Mouse (Mus musculus): ENCODE data around the gene Ntrk2.

GRCm38 (mm10) chr13:58930161-58930560 is 123.8 kb downstream of the Ntrk2 start:
- TF ChIP-seq CTCF (IDR thresholded peaks at IDR 0.05; ENCODE audit: low read depth, low read length), result no peak
- TF ChIP-seq POLR2AphosphoS5 (IDR thresholded peaks at IDR 0.05; ENCODE audit: insufficient replicate concordance, low read depth, low read length), result no peak
- no peak for TF ChIP-seq GATA1 (IDR thresholded peaks at IDR 0.05; ENCODE audit: borderline replicate concordance, low read length)
- TF ChIP-seq TAL1 (conservative IDR thresholded peaks at IDR 0.05; ENCODE audit: low read depth, low read length), result no peak
